Mouse (Mus musculus): ENCODE results near the gene Fxyd1. TPM values are rescaled to one million over a fixed set of nuclear protein-coding genes. Genes with fewer than 3 reads are reported as not detected.

Gene Fxyd1
- total RNA-seq, 2 experiments from 2014 or later = 90.9 to 114 TPM

- TF ChIP-seq CTCF (conservative IDR thresholded peaks at IDR 0.05) = no peak
- Histone ChIP-seq H3K27ac (no peak overlapping the region), H3K4me3 (no peak overlapping the region)
- peak in 1 of 2 experiments; percentile 52 for DNase-seq (ENCODE audit: low spot score in 2 of 2)
Observed at GRCm38 (mm10) chr7:31017104-31017901, 39.7 kb downstream of the Fxyd1 start.

- no peak for TF ChIP-seq CTCF (conservative IDR thresholded peaks at IDR 0.05)
- Histone ChIP-seq H3K4me3 (no peak overlapping the region), H3K27ac (no peak overlapping the region)
- no peak for DNase-seq (ENCODE audit: low spot score in 2 of 2)
Observed at GRCm38 (mm10) chr7:31012971-31013370, 44.0 kb downstream of the Fxyd1 start.

GRCm38 (mm10) chr7:31008889-31009288 is 48.1 kb downstream of the Fxyd1 start:
- no peak for DNase-seq (ENCODE audit: low spot score in 2 of 2)
- Histone ChIP-seq H3K4me3 (no peak overlapping the region), H3K27ac (no peak overlapping the region)
- no peak for TF ChIP-seq CTCF (conservative IDR thresholded peaks at IDR 0.05)

GRCm38 (mm10) chr7:31008175-31008574 is 48.8 kb downstream of the Fxyd1 start:
- H3K27ac ChIP-seq = no peak overlapping the region
- DNase-seq (ENCODE audit: low spot score in 2 of 2) = no peak
- no peak overlapping the region for H3K4me3 ChIP-seq
- no peak for TF ChIP-seq CTCF (conservative IDR thresholded peaks at IDR 0.05)

- no peak overlapping the region for H3K27ac ChIP-seq
- TF ChIP-seq CTCF (conservative IDR thresholded peaks at IDR 0.05) = no peak
- no peak for DNase-seq (ENCODE audit: low spot score in 2 of 2)
- H3K4me3 ChIP-seq = no peak overlapping the region
Observed at GRCm38 (mm10) chr7:31007775-31008174, 49.2 kb downstream of the Fxyd1 start.

- Histone ChIP-seq H3K4me3 (no peak overlapping the region), H3K27ac (peak overlapping the region; percentile 46; the same call in 1 of the 2 replicates)
- TF ChIP-seq CTCF (conservative IDR thresholded peaks at IDR 0.05) = no peak
- DNase-seq (ENCODE audit: low spot score in 2 of 2) = no peak
Observed at GRCm38 (mm10) chr7:31002650-31003049, 54.3 kb downstream of the Fxyd1 start.

Small RNA genes lying within 50 kb of the gene (microRNA-seq; reads per million reads assigned to microRNA genes)
- 0 reads per million in 2 experiments for gene Mir7050

Other genes with a start within 250 kb of the Fxyd1 start
- gene Ffar2, start 233.4 kb downstream of the Fxyd1 start, total RNA-seq (2021) = not detected
- not detected for gene Ffar3, start 201.0 kb downstream of the Fxyd1 start, total RNA-seq (2021)
- gene Ffar1, start 195.6 kb downstream of the Fxyd1 start, total RNA-seq (2021) = not detected
- not detected for gene Cd22, start 176.9 kb downstream of the Fxyd1 start, total RNA-seq (2021)
- 100 to 1,000 TPM; 135 to 145 TPM for gene Mag, start 142.3 kb downstream of the Fxyd1 start, total RNA-seq (2021)
- gene Hamp2, start 132.5 kb downstream of the Fxyd1 start, total RNA-seq (2021) = not detected
- not detected for gene Hamp, start 113.2 kb downstream of the Fxyd1 start, total RNA-seq (2021)
- gene Usf2, start 100.4 kb downstream of the Fxyd1 start, total RNA-seq (2021) = 100 to 1,000 TPM; 134 to 137 TPM
- gene Lsr, start 83.7 kb downstream of the Fxyd1 start, total RNA-seq (2021) = 1 to 10 TPM; 7.5 to 8.6 TPM
- gene Fam187b, start 83.4 kb downstream of the Fxyd1 start, total RNA-seq (2021) = not detected
- 10 to 100 TPM; 17.3 to 26.9 TPM for gene Fxyd5, start 14.7 kb downstream of the Fxyd1 start, total RNA-seq (2021)
- gene Fxyd7, start 5.7 kb downstream of the Fxyd1 start, total RNA-seq (2021) = 100 to 1,000 TPM; 117 to 121 TPM
- gene Lgi4, start 2.1 kb upstream of the Fxyd1 start, total RNA-seq (2021) = 10 to 100 TPM; 37.9 to 41.9 TPM
- gene Fxyd3, start 19.5 kb upstream of the Fxyd1 start, total RNA-seq (2021) = 1 to 10 TPM in 1 of 2 experiments, not detected in 1; 1.7 TPM
- 1 to 10 TPM; 2.9 to 7.1 TPM for gene Hpn, start 58.1 kb upstream of the Fxyd1 start, total RNA-seq (2021)
- gene Scn1b, start 69.8 kb upstream of the Fxyd1 start, total RNA-seq (2021) = 100 to 1,000 TPM; 585 to 611 TPM
- gene Gramd1a, start 98.7 kb upstream of the Fxyd1 start, total RNA-seq (2021) = 100 to 1,000 TPM; 118 to 124 TPM
- gene Scgb2b2, start 233.3 kb upstream of the Fxyd1 start, total RNA-seq (2021) = not detected
- gene Scgb1b2, start 234.6 kb upstream of the Fxyd1 start, total RNA-seq (2021) = not detected